Mouse (Mus musculus) lung, embryonic 14.5 days (tissue): ENCODE measurements at regions not wholly inside any gene's neighbourhood (a gene's known extent, or its start where the extent isn't known, plus 50 kb on each side); places are given as distances from the start of the nearest gene placed in this dataset.

ENCODE experiments used
- ATAC-seq: fragments of 200-750 bp; cut with Nextera tagmentation; 2 replicates; pipeline ENCODE4 v1.8.0; 2017; ENCODE audit warnings: mild to moderate bottlenecking, moderate TSS enrichment, moderate library complexity; ENCODE audit not compliant: insufficient read depth
- DNase-seq: peaks from one replicate; pipeline ENCODE4 v3.0.0-alpha.2; 2015
- H3K27ac ChIP-seq: fragments of 300-500 bp; sonication (generic); 2 replicates; pipeline ENCODE4 v1.5.1; 2014; ENCODE audit warnings: low read depth, mild to moderate bottlenecking, moderate library complexity
- H3K27me3 ChIP-seq: fragments of 300-500 bp; sonication (generic); 2 replicates; pipeline ENCODE4 v1.6.1; 2014; ENCODE audit warnings: low read length, control low read depth; ENCODE audit not compliant: insufficient read depth
- H3K36me3 ChIP-seq: fragments of 300-500 bp; sonication (generic); 2 replicates; pipeline ENCODE4 v1.6.1; 2014; ENCODE audit warnings: control low read depth; ENCODE audit not compliant: insufficient read depth
- H3K4me1 ChIP-seq: fragments of 300-500 bp; sonication (generic); 2 replicates; pipeline ENCODE4 v1.6.1; 2014; ENCODE audit warnings: antibody characterized with exemption, control low read depth; ENCODE audit not compliant: insufficient read depth
- H3K4me2 ChIP-seq: fragments of 300-500 bp; sonication (generic); 2 replicates; pipeline ENCODE4 v1.6.1; 2014; ENCODE audit warnings: mild to moderate bottlenecking
- H3K4me3 ChIP-seq: fragments of 300-500 bp; sonication (generic); 2 replicates; pipeline ENCODE4 v1.5.1; 2014; ENCODE audit warnings: low read depth, low read length
- H3K9ac ChIP-seq: fragments of 300-500 bp; sonication (generic); 2 replicates; pipeline ENCODE4 v1.6.1; 2014
- H3K9me3 ChIP-seq: fragments of 300-500 bp; sonication (generic); 2 replicates; pipeline ENCODE4 v1.6.1; 2016; ENCODE audit warnings: low read depth, low read length, control low read depth
- CTCF ChIP-seq: IDR thresholded peaks from 2 replicates; pipeline ENCODE4 v1.5.1; 2016; ENCODE audit warnings: antibody characterized with exemption, low read depth
- WGBS: fragments of 180-500 bp; shearing (Covaris S2); extraction: QIAGEN DNeasy Blood & Tissue Kit; methylation state at CpG from one replicate; pipeline ENCODE4 v1.1.7; 2014; 5-methylcytosine and 5-hydroxymethylcytosine counted together

DNA sequence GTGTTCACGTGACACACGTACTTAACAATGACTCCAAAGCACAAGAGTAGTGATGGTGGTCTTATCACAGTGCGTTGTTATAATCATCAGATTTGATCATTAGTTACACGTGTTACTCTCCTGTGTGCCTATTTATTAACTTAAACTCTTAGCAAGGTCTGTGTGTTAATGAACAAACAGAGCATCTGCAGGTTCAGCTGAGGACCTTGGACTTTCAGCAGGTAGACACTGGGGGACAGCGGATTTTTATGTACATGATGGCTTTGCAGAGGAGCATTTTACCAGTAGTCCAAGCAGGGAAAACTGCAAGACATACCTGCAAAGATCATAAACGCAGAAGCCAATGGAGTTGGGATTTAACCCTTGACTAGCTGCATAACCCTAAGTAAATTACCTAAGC lies 211.7 kb upstream of the Ntm start:
- no peaks in the 10 kb centered on the region for H3K36me3 ChIP-seq
- H3K9ac ChIP-seq, result no peak overlapping the region
- no peaks in the 10 kb centered on the region for H3K9me3 ChIP-seq
- no peak for ATAC-seq
- no peak overlapping the region for H3K4me3 ChIP-seq
- no peaks in the 10 kb centered on the region for H3K4me1 ChIP-seq
- H3K27me3 ChIP-seq, result no peaks in the 10 kb centered on the region
- no peak for TF ChIP-seq CTCF
- H3K27ac ChIP-seq, result no peak overlapping the region
- DNase-seq, result no peak
- H3K4me2 ChIP-seq, result no peak overlapping the region
- 66% methylated on average over 6 of the region's 6 CpGs for WGBS

DNA sequence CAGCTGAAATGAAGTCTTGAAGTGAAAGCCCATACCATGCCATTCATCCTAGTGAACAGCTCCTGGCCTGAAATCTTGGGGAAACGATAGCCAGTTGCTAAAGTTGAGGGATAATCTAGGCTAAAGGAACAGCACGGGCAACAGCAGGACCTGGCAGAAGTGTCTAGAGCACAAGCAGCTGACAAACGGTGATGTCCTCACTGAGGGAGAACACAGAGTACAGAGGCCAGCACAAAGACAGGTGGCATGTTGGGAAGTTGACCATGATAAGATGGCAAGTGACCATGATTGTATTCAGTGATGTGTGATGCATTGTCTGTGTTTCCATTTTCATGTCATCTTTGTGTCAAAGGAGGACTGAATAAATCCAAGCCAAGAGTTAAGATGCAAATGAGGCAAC lies 212.4 kb upstream of the Ntm start:
- 67% methylated on average over 3 of the region's 3 CpGs for WGBS
- no peak overlapping the region for H3K9ac ChIP-seq
- H3K4me2 ChIP-seq, result no peak overlapping the region
- no peak overlapping the region for H3K27ac ChIP-seq
- no peak for DNase-seq
- TF ChIP-seq CTCF, result no peak
- no peaks in the 10 kb centered on the region for H3K4me1 ChIP-seq
- ATAC-seq, result no peak
- H3K9me3 ChIP-seq, result no peaks in the 10 kb centered on the region
- no peaks in the 10 kb centered on the region for H3K27me3 ChIP-seq
- no peaks in the 10 kb centered on the region for H3K36me3 ChIP-seq
- H3K4me3 ChIP-seq, result no peak overlapping the region

DNA sequence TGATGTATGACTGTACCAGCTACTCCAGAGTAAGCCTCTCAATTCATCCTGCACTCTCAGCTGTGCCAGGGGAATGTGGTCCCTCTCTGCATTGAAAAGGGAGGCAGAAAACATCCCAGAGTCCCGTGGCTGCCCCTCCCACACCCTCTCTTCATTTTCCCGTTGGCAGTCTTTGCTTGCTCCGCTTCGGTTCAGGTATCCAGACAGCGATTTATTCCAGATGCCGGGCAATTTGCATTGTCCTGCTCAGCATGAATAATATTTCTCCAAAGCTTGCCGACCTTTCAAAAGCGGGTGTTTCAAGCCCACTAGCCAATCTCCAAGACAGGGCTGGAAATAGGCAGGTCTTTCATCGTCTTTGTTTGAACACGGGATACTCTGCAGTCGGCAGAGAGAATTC lies 220.5 kb upstream of the Ntm start:
- ATAC-seq (no peak), DNase-seq (no peak)
- H3K4me1 ChIP-seq, result no peaks in the 10 kb centered on the region
- H3K4me2 ChIP-seq, result no peak overlapping the region
- TF ChIP-seq CTCF, result no peak
- no peak overlapping the region for H3K4me3 ChIP-seq
- H3K9me3 ChIP-seq, result no peaks in the 10 kb centered on the region
- no peaks in the 10 kb centered on the region for H3K36me3 ChIP-seq
- no peak overlapping the region for H3K9ac ChIP-seq
- 76% methylated on average over 11 of the region's 11 CpGs for WGBS
- H3K27me3 ChIP-seq, result no peaks in the 10 kb centered on the region
- H3K27ac ChIP-seq, result no peak overlapping the region

DNA sequence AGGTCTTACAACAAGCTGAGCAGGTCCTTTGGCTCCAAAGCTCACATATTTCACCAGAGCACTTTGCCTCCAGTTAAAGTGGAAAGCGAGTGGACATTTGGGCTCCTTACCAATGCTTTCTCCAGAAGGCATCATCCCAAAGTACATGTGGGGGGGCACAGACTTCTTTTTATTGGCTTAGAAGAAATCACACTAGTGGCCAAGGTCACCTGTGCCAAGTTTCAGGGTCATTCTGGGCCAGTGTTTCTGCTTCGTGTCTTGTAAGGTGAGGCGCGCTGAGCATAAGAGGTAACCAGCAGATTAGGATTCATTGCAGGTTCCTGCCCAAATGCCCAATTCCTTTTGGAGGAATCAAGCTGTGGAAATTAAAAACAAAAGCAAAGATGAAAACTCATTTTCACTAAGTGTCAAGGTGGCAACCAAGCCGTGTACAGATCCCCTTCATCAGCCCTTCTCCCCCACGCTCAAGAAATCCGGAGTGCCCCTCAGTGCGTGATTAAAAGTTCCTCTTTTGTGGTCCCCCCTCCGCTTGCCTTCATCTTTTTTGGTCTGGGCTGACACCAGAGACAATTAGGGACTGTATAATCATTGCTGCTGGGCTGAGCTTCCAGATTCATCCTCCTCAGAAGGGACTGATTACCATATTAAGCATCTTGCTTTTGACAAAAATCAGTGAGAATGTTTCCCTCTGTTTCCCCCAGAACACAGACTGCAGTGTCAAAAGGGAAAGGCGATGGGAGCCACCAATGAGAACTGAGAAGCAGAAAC lies 222.2 kb upstream of the Ntm start:
- Histone ChIP-seq H3K27me3 (no peaks in the 10 kb centered on the region), H3K9ac (no peak overlapping the region), H3K4me2 (no peak overlapping the region), H3K4me3 (no peak overlapping the region), H3K27ac (no peak overlapping the region), H3K4me1 (no peaks in the 10 kb centered on the region), H3K9me3 (no peaks in the 10 kb centered on the region), H3K36me3 (no peaks in the 10 kb centered on the region)
- 85% methylated on average over 10 of the region's 10 CpGs for WGBS
- ATAC-seq (no peak), DNase-seq (no peak)
- no peak for TF ChIP-seq CTCF

DNA sequence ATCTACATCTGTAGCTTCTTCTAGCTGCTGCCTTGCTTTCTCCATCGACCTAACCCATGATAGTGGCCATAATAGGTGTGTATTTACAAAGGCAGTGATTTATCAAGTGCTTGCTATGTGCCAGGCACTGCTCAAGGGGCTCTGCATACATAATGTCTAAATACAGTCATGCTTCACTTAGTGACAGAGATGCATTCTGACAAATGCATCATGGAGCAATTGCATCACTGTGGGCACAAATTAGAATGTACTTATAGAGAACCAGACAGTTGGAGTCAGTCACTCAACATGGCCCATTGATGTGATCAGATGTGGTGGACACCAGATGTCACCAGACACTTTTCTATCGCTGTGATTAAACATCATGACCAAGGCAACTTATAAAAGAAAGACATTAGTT lies 223.3 kb upstream of the Ntm start:
- no peak for DNase-seq
- no peak overlapping the region for H3K27ac ChIP-seq
- TF ChIP-seq CTCF, result no peak
- H3K9ac ChIP-seq, result no peak overlapping the region
- WGBS, result 68% methylated on average over 2 of the region's 2 CpGs
- no peaks in the 10 kb centered on the region for H3K9me3 ChIP-seq
- no peak for ATAC-seq
- H3K4me2 ChIP-seq, result no peak overlapping the region
- H3K27me3 ChIP-seq, result no peaks in the 10 kb centered on the region
- no peaks in the 10 kb centered on the region for H3K36me3 ChIP-seq
- no peaks in the 10 kb centered on the region for H3K4me1 ChIP-seq
- no peak overlapping the region for H3K4me3 ChIP-seq

DNA sequence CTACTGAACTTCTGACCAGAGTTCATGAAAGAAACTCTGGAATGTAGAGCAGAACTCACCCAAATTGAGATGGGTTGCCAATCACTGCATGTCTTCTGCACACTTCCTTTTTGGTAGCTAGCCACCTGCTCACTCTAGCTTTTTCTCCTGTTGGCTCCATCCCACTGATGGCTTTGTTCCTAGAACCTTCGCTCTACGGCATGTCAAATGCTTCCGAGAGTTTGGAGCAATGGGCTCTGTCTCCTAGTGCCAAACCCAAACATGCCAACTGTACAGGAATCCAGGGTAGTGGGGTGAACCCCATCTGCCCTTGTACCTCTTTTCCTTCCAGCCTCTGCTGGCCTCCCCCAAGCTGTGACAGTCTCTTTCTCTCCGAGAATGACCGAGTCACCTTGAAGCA lies 227.1 kb upstream of the Ntm start:
- Histone ChIP-seq H3K9ac (no peak overlapping the region), H3K4me2 (no peak overlapping the region), H3K27ac (no peak overlapping the region), H3K4me3 (no peak overlapping the region), H3K9me3 (no peaks in the 10 kb centered on the region), H3K4me1 (no peaks in the 10 kb centered on the region), H3K27me3 (no peaks in the 10 kb centered on the region), H3K36me3 (no peaks in the 10 kb centered on the region)
- TF ChIP-seq CTCF, result no peak
- no peak for ATAC-seq
- 89% methylated on average over 5 of the region's 5 CpGs for WGBS
- DNase-seq, result no peak

DNA sequence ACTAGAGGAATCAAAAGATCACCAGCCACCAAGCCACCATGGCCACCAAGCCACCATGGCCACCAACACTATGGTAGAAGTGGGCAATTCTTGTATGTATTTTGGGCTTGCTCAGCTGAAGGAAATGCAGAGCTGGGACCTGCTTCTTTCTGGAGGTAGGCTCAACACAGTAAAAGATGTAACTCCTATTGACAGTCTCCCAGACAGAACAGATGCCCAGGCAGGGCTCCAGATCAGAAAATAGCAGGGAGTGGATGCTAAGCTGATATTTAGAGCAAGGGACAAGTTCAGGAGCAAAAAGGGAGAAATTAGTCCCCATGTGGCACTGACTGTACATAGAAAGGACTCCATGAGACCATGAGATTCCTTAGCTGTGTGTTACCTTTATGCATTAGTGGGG lies 228.2 kb upstream of the Ntm start:
- no peak overlapping the region for H3K4me3 ChIP-seq
- no peak overlapping the region for H3K27ac ChIP-seq
- DNase-seq, result no peak
- no peaks in the 10 kb centered on the region for H3K27me3 ChIP-seq
- H3K9ac ChIP-seq, result no peak overlapping the region
- no peak overlapping the region for H3K4me2 ChIP-seq
- no peaks in the 10 kb centered on the region for H3K9me3 ChIP-seq
- ATAC-seq, result no peak
- H3K4me1 ChIP-seq, result no peaks in the 10 kb centered on the region
- no peaks in the 10 kb centered on the region for H3K36me3 ChIP-seq
- TF ChIP-seq CTCF, result no peak

DNA sequence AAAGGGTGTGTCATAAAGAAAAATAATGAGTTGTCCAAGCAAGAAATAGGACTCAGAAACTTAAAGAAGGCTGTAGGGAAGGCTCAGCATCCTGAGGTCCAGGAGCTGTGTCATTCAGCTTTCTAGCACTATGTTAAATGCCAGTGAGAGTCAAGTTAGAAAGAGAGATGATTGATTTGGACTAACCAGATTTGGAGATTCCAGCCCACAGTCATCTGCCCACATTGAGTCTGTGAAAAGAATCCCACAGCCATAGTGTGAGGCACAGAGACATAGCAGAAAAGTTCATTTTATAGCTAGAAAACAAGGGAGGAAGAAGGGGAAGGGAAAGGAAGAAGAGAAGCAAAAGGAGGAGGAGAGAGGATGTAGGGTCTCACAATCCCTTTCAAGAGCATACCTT lies 229.0 kb upstream of the Ntm start:
- no peak overlapping the region for H3K4me2 ChIP-seq
- H3K4me3 ChIP-seq, result no peak overlapping the region
- H3K27me3 ChIP-seq, result no peaks in the 10 kb centered on the region
- H3K27ac ChIP-seq, result no peak overlapping the region
- no peaks in the 10 kb centered on the region for H3K9me3 ChIP-seq
- no peak for ATAC-seq
- DNase-seq, result no peak
- H3K4me1 ChIP-seq, result no peaks in the 10 kb centered on the region
- no peaks in the 10 kb centered on the region for H3K36me3 ChIP-seq
- no peak overlapping the region for H3K9ac ChIP-seq
- no peak for TF ChIP-seq CTCF
